ENCODE assay signal across 9 mouse cellular contexts in the genomic region with DNA sequence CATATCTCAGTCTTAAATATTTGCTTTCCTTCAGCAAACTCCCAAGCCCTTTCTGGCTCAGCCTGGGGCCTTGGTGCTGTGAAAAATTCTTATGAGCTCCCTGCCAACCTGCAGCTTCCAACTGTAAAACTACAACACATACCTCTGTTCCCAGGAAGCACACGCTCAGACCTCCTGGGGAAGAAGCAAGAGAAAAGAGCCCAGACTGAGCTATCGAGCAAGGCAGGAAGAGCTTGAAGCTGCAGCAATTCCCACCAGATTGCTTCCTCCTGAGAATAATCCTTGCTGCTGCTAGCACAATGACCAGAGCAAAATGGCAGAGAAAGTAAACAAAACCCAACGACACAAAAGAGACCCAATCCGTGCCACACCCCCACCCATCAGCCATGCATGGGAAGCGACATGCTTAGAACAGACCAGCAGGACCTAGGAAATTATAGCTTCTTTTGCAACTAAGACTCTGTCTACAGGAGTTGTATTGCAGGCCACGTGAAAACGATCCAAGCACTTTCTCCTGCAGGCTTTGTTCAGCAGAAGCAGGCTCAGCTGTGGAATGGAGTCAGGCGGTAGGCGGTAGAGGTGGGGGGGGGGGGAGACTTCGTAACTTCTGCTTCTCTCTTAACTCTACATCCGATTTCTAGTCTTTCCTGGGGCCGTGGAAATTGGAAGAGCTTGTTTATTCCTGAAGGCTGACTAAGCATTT. TPM values are rescaled to one million over a fixed set of nuclear protein-coding genes. Genes with fewer than 3 reads are reported as not detected.
DNase-seq lines count a peak whose midpoint lies in the region; ATAC-seq and TF ChIP-seq lines count a peak whose summit lies in the region.
"Had no signal": no experiment of that assay in that cellular context is flagged by ENCODE, and none has a peak within 500 bp of the region (broad histone marks: within the 10 kb centered on the region; RNA-seq: fewer than 3 reads in every experiment).

A gene (minus strand): TSS at position 164 of the 703 bp plus-strand sequence.

- DNase-seq in lung, embryonic 14.5 days = peak; percentile 45
- no peak for DNase-seq in lung, postnatal 25 days (ENCODE audit: low spot score)
- DNase-seq in left cerebral cortex, adult 8-10 months (ENCODE audit: low spot score in 2 of 2) = no peak
- no peak for DNase-seq in thymus, postnatal 36 days
- DNase-seq in cerebellum, postnatal 4 days (ENCODE audit: low spot score in 2 of 2) = no peak
- no peak for DNase-seq in cerebellum, adult 8-10 months

- peak within 1 kb of the TSS; percentile 4; the same call in 1 of the 2 replicates for H3K9ac ChIP-seq in lung, embryonic 14.5 days

- TF ChIP-seq CTCF in lung, embryonic 14.5 days (IDR thresholded peaks at IDR 0.05; ENCODE audit: low read depth) = no peak
- no peak for TF ChIP-seq CTCF in olfactory bulb, adult 2 months (IDR thresholded peaks at IDR 0.05; ENCODE audit: insufficient read depth, low read depth, low read length)

- no peak for TF ChIP-seq POLR2A in olfactory bulb, adult 2 months (IDR thresholded peaks at IDR 0.05; ENCODE audit: insufficient read depth, low read depth, low read length)

- peak; percentile 37 for ATAC-seq in lung, embryonic 14.5 days (ENCODE audit: insufficient read depth)
- ATAC-seq in granulocyte monocyte progenitor cell, adult 5-6 weeks (replicated peaks; ENCODE audit: poor library complexity, severe bottlenecking) = peak; percentile 85
- ATAC-seq: Patski had no signal

- no peak within 1 kb of the TSS for H3K4me3 ChIP-seq in lung, embryonic 14.5 days (ENCODE audit: low read depth, low read length)
- H3K4me3 ChIP-seq in olfactory bulb, adult 2 months (ENCODE audit: insufficient read depth, low read depth, low read length) = no peak within 1 kb of the TSS

- H3K36me3 ChIP-seq in lung, embryonic 14.5 days (ENCODE audit: insufficient read depth) = no peaks in the 10 kb centered on the region

- H3K9me3 ChIP-seq in lung, embryonic 14.5 days (ENCODE audit: low read depth, low read length) = no peaks in the 10 kb centered on the region

- peak within 1 kb of the TSS; percentile 28; the same call in 1 of the 2 replicates for H3K4me2 ChIP-seq in lung, embryonic 14.5 days

- H3K4me1 ChIP-seq in lung, embryonic 14.5 days (ENCODE audit: insufficient read depth) = peaks cover 7% of the 10 kb centered on the region; the same call in 1 of the 2 replicates
- peaks cover 6% of the 10 kb centered on the region; the same call in 1 of the 2 replicates for H3K4me1 ChIP-seq in olfactory bulb, adult 2 months (ENCODE audit: control insufficient read depth, insufficient read depth, low read length)

- WGBS in lung, embryonic 14.5 days = 26% methylated on average over 12 of the region's 12 CpGs
- WGBS in olfactory bulb, adult 2 months = 21% methylated on average over 12 of the region's 12 CpGs

- H3K27me3 ChIP-seq in lung, embryonic 14.5 days (ENCODE audit: insufficient read depth, low read length) = no peaks in the 10 kb centered on the region
- H3K27me3 ChIP-seq: Patski had no signal

- H3K27ac ChIP-seq in lung, embryonic 14.5 days (ENCODE audit: low read depth) = peak within 1 kb of the TSS; percentile 59; the same call in 1 of the 2 replicates
- no peak within 1 kb of the TSS for H3K27ac ChIP-seq in olfactory bulb, adult 2 months (ENCODE audit: insufficient read depth, low read depth, low read length)

RNA-seq across cellular contexts. Expression of the gene that starts here (rescaled TPM):
- polyA plus RNA-seq in lung, embryonic 14.5 days (2014; fragmentation: Nextera tagmentation; extraction: Ambion mirVana) = 0.11 and 0.19 TPM in 2 replicates
- total RNA-seq in granulocyte monocyte progenitor cell, adult 5-6 weeks (2014; fragmentation: Nextera tagmentation) = 2.6 and 6.9 TPM in 2 replicates
- 2.1 and 3.4 TPM in 2 replicates for total RNA-seq in granulocyte monocyte progenitor cell, adult 5-6 weeks (2017)
- 100 to 1,000 TPM in 1 of 4 experiments, 10 to 100 TPM in 3; 73.6 to 104 (median 81.8) TPM for total RNA-seq in left cerebral cortex, adult 8-10 months (2022)
- polyA plus RNA-seq in olfactory bulb, adult 2 months (2012; ENCODE audit: insufficient read depth, insufficient read length, low replicate concordance, missing spikeins) = not detected in 2 replicates
- polyA plus RNA-seq: Patski had no signal

Comparison
In these comparisons a context has a peak if more than half of its experiments do, and no peak if none do; other contexts are left out.
1. RNA of the gene that starts here (total RNA-seq): 73.6 to 104 TPM in left cerebral cortex, adult 8-10 months; 2.1 to 6.9 TPM in granulocyte monocyte progenitor cell, adult 5-6 weeks; every median in the first group is over 4 times any median in the second.
2. RNA of the gene that starts here (polyA plus RNA-seq): not detected in olfactory bulb, adult 2 months; 0.11 to 0.19 TPM in lung, embryonic 14.5 days; every median in the first group is over 10 times any median in the second.
3. Peak in DNase-seq, ATAC-seq, H3K27ac ChIP-seq, H3K9ac ChIP-seq and H3K4me2 ChIP-seq in lung, embryonic 14.5 days; RNA of the gene not detected or under 1 TPM.